Mouse (Mus musculus): ENCODE data around the gene Kmt5a.

The Kmt5a gene

DNA sequence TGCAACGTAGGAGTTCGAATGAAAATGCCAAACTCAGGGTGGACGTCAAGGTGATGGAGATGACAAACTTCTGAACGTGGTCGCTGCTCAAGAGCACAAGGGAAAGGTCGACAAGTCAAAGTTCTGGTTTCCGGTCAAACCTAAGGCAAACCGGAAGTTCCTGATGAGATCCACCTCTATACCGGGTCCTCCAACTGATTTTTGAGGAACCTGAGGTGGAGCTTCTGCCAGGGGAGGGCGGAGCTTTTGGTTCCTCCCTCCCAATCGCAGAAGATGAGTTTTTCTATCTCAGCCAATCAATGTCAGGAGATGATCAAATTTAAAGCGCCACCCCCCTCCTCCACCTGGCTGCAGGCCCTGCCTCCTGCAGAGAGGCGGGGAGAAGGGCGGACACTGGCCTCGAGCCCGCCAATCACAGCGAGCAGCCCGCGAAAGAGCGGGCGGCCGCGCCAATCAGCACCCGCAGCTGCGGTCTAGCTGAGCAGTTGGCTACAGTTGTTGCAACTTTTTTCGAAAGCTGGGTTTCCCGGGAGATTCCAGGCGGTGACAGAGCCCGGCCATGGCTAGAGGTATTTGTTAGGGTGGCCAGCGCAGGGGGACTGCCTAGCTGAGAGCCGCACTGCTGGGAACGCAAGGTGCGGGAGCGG, at the start of gene Kmt5a:
Gene Kmt5a, plus strand, starts transcription at position 484 of the 647 bp plus-strand sequence.
- peak; percentile 100 for DNase-seq (ENCODE audit: low read depth, low spot score)

- DNase-seq (ENCODE audit: low read depth, low spot score) = no peak
Measured at GRCm38 (mm10) chr5:124392412-124392811, 47.3 kb upstream of the Kmt5a start.

- DNase-seq (ENCODE audit: low read depth, low spot score) = no peak
Measured at GRCm38 (mm10) chr5:124393726-124394125, 46.0 kb upstream of the Kmt5a start.

DNA sequence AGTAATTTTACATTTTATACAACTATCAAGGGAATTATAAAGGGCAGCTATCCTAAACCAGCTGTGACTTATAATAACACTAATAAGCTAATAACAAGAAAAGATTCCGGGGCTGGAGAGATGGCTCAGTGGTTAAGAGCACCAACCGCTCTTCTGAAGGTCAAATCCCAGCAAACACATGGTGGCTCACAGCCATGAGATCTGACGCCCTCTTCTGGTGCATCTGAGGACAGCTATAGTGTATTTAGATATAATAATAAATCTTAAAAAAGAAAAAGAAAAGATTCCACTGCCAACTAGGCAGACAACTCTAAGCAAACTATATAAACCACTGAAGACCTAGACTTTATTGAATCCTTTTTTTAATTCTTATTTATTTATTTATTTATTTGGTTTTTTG, 28.9 kb upstream of the Kmt5a start:
- DNase-seq (ENCODE audit: low read depth, low spot score) = peak; percentile 58

DNA sequence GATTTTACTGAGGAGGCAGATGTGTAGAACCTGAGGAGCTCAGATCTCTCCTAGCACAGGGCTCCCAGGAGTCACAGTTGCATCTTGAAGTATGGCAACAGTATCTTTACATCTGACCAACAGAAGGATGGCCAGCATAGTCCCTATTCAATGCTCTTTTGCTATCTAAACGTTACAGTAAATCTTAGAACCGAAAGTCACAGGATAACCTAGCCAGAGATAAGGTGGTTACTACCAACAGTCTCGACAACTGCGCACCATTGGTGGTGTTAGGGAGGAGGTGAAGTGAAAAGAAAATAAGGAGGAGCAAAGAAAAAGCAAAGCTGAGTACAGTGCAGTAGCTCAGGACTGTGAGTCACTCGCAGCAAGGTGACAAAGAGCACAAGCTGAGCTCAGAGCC, 27.6 kb upstream of the Kmt5a start:
- no peak for DNase-seq (ENCODE audit: low read depth, low spot score)

GRCm38 (mm10) chr5:124418903-124419302, 20.8 kb upstream of the Kmt5a start:
- DNase-seq (ENCODE audit: low read depth, low spot score) = no peak

DNA sequence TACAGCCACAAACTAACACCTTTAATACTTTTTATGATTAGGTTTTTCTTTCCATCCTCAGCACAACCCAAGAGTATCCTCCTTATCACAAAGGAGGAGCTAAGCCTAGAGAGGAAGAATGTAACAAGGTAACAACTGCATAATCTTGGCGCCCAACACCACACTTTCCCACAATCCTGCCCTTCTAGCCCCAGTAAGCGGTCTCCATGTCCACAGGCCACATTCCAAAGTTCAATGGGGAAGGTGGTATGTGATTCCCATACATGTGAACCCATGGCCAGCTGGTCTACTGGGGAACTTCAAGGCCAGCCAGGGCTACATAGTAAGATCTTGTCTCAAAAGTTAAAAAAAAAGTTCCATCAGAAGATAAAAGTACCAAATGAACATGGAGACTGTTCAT, 17.9 kb upstream of the Kmt5a start:
- peak; percentile 10 for DNase-seq (ENCODE audit: low read depth, low spot score)

DNA sequence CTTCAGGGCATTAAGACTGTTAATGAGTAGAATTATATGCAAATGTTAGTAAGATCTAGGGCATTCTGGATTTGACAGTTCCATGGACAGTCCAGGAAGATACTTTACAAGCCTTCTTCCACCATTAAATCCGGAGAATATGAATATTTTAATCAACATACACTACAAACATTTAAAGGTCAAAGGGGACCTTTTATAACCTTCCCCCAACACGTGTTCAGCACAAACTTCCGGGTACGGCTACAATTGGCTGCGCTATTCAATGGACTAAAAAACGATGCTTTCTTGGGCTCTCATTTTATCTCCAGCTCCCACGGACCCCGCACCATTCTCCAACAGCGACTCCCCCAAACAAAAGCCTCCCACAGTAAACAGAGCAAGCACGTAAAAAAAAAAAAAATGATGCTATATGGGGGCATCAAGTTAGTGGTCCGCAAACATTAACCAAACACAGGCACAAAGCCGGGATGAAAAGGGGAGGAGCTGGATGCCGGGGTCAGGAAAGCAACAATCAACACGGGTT, 15.5 kb upstream of the Kmt5a start:
- DNase-seq (ENCODE audit: low read depth, low spot score) = peak; percentile 82

GRCm38 (mm10) chr5:124424723-124425411, 14.9 kb upstream of the Kmt5a start:
- no peak for DNase-seq (ENCODE audit: low read depth, low spot score)

DNA sequence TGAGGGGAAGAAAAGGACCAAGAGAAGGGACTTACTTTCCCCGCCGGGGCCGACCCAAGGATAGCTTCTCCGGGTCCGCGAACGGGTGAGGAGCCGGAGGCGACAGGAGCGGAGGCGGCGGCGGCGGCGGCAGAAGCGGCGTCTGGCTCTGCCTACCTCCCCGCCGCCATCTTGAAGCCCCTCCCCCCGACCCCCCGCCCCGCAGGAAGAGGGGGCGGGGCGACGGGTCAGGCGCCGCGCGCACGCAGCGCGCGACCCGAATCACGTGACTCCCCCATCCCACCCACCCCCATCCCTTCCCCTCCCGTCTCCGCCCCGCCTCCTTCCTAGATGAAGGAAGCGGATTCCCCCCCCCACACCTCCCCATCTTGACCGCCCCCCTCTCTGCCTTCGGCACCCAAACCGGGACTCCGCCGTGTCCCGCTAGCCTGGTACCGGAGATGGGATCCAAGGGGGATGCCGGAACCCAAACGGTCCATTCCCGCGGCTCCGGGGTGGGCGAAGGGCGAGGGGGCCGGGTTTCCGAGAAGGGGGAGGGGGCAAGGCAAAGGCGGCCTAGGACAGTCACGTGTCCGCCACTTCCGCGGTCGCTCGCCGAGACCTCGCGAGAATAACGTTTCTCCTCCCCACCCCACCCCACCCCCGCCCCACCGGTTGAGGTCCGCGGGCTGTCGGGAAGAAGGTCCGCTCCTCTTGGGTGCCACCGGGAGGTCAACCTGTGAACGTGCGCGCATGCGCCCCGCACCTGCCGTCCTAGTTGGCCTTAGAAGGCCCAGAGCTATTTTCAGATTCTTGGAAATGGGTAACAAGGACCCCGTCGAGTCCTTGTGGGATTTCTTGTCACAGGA, 14.1 kb upstream of the Kmt5a start, which contains the start of gene Sbno1:
Gene Sbno1, minus strand, starts transcription at position 590 of the 848 bp plus-strand sequence.
- peak; percentile 97 for DNase-seq (ENCODE audit: low read depth, low spot score)

GRCm38 (mm10) chr5:124426475-124427071, 13.2 kb upstream of the Kmt5a start:
- peak; percentile 79 for DNase-seq (ENCODE audit: low read depth, low spot score)

DNA sequence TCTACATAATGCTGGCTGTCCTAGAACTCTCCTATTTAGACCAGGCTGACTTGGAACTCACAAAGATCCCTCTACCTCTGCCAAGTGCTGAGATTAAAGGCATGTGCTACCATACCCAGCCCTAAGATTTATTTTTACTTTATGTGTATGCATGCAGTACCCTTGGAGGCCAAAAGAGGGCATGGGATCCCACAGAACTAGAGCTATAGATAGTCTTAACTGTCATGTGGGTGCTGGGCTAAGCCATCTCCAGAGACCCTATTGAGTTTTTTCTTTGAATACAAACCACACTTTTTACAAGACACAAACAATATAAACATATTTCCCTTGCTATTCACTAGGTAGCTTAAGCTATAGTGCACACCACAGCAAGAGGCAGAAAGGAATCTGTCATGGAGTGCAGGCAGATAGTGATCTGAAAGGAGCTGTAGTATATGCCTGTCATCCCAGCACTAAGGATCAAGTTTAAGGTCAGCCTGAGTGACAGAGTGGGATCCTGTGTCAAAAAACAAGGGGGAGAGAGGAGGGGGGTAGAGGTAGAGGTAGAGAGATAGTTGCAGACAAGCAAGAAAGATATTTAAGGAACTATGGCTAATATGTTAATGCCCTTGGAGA, 7.2 kb upstream of the Kmt5a start:
- DNase-seq (ENCODE audit: low read depth, low spot score) = peak; percentile 71

GRCm38 (mm10) chr5:124433048-124433447, 6.7 kb upstream of the Kmt5a start:
- DNase-seq (ENCODE audit: low read depth, low spot score) = no peak

GRCm38 (mm10) chr5:124438229-124438628, 1.5 kb upstream of the Kmt5a start:
- DNase-seq (ENCODE audit: low read depth, low spot score) = no peak

- DNase-seq (ENCODE audit: low read depth, low spot score) = no peak
Measured at GRCm38 (mm10) chr5:124438746-124439145, 984 bp upstream of the Kmt5a start.

GRCm38 (mm10) chr5:124440094-124440701, 468 bp downstream of the Kmt5a start:
- peak; percentile 74 for DNase-seq (ENCODE audit: low read depth, low spot score)

GRCm38 (mm10) chr5:124442628-124443027, 2.9 kb downstream of the Kmt5a start:
- no peak for DNase-seq (ENCODE audit: low read depth, low spot score)

GRCm38 (mm10) chr5:124444208-124444607, 4.5 kb downstream of the Kmt5a start:
- DNase-seq (ENCODE audit: low read depth, low spot score) = no peak

DNA sequence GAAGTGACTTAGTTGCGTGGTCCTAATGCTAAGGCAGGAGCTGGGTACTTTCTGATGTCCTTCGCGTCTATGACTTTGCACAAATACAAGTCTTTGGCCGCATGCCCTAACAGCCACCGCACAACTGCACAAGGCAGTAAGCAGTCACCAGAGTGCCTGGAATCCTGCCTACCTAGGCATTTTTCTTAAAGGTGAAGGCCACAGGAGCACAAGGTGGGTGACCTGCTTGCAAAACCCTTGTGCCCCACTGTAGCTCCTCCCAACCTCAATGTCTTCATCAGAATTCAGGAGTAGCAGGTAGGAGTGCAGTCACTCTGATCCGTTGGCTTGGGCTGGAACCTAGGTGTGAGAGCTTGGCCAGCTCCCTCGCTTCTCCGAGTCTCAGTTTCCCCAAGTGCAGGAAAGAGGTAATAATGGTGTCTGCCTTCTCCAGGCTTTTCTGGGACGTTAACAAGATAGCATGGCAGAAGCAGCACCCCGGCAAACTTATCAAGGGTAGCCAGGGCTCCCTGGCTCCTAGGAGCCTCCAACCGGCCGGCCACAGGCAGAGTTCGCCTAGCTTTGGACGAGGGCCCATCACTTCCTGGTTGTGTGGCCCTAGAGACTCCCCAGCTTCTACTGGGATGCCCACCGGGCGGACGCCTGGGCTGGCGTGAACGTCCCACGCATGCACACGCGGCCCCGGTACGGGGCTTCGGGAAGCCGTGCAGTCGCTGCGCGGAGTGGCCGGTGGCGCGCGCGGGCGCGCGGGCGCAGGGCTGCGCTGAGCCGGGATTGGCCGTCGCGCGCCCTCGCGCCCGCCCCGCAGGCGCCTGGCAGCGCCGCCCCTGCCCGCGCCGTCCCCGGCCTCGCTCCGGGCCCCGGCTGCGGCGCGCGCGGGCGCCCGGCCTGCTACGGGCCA, 5.2 kb downstream of the Kmt5a start:
- DNase-seq (ENCODE audit: low read depth, low spot score) = peak; percentile 83

Data from R1 (cell line).